Mouse (Mus musculus): ENCODE results near the gene Klrd1.
"Not testable (repeated sequence)": the region's sequence is repeated elsewhere in the genome, so short reads cannot be mapped to it uniquely, and the experiment has no call there.

The Klrd1 gene

GRCm38 (mm10) chr6:129591508-129591907 is at the start of gene Klrd1:
TSS of gene Klrd1 (plus strand) at chr6:129591782.
- DNase-seq: no peak

GRCm38 (mm10) chr6:129541931-129542330 is 49.7 kb upstream of the Klrd1 start:
- DNase-seq: no peak

- DNase-seq: no peak
These were observed 49.0 kb upstream of the Klrd1 start for GRCm38 (mm10) chr6:129542540-129542939.

- DNase-seq: peak; percentile 57
These were observed 47.6 kb upstream of the Klrd1 start for GRCm38 (mm10) chr6:129543709-129544606.

GRCm38 (mm10) chr6:129547277-129547676 is 44.3 kb upstream of the Klrd1 start:
- DNase-seq: no peak

- DNase-seq: no peak
These were observed 43.6 kb upstream of the Klrd1 start for GRCm38 (mm10) chr6:129548009-129548408.

GRCm38 (mm10) chr6:129557298-129558023 is 34.1 kb upstream of the Klrd1 start:
- DNase-seq: no peak

GRCm38 (mm10) chr6:129558946-129559640 is 32.5 kb upstream of the Klrd1 start:
- peak; percentile 34 for DNase-seq

GRCm38 (mm10) chr6:129559641-129560027 is 31.9 kb upstream of the Klrd1 start:
- DNase-seq: no peak

- no peak for DNase-seq
These were observed 26.3 kb upstream of the Klrd1 start for GRCm38 (mm10) chr6:129565257-129565656.

- no peak for DNase-seq
These were observed 16.3 kb upstream of the Klrd1 start for GRCm38 (mm10) chr6:129575315-129575714.

GRCm38 (mm10) chr6:129577605-129578004 is 14.0 kb upstream of the Klrd1 start, which contains the start of gene Klre1:
TSS of gene Klre1 (plus strand) at chr6:129577905.
- no peak for DNase-seq

GRCm38 (mm10) chr6:129581274-129581673 is 10.3 kb upstream of the Klrd1 start:
- DNase-seq: no peak

GRCm38 (mm10) chr6:129581896-129582295 is 9.7 kb upstream of the Klrd1 start:
- no peak for DNase-seq

- no peak for DNase-seq
These were observed 8.6 kb upstream of the Klrd1 start for GRCm38 (mm10) chr6:129583014-129583413.

- no peak for DNase-seq
These were observed 16.8 kb downstream of the Klrd1 start for GRCm38 (mm10) chr6:129608372-129608771.

GRCm38 (mm10) chr6:129623735-129624134 is 32.2 kb downstream of the Klrd1 start, which contains the start of gene Klrk1:
TSS of gene Klrk1 (minus strand) at chr6:129623864.
- DNase-seq: no peak

GRCm38 (mm10) chr6:129631046-129631445 is 39.5 kb downstream of the Klrd1 start:
- DNase-seq: not testable (repeated sequence)

- DNase-seq: not testable (repeated sequence)
These were observed 51.7 kb downstream of the Klrd1 start, which contains the start of gene Klrc3 for GRCm38 (mm10) chr6:129643237-129643636. TSS of gene Klrc3 (minus strand) at chr6:129643337.

- DNase-seq: not testable (repeated sequence)
These were observed 52.5 kb downstream of the Klrd1 start for GRCm38 (mm10) chr6:129644054-129644453.
